Mouse (Mus musculus) induced T-regulatory cell, adult 2 months (primary cell): ENCODE measurements around the gene Plekhg2.
A peak's percentile ranks its signal among the peaks of the same experiment; 100 is the strongest.

ENCODE experiments used
- DNase-seq: peaks from one replicate; pipeline ENCODE4 v3.0.0-alpha.2; 2012; ENCODE audit warnings: low read depth

Plekhg2 gene

GRCm38 (mm10) chr7:28372251-28373108, at the start of gene Plekhg2:
TSS of gene Plekhg2 (minus strand) at chr7:28372599.
- DNase-seq: peak; percentile 99

DNA sequence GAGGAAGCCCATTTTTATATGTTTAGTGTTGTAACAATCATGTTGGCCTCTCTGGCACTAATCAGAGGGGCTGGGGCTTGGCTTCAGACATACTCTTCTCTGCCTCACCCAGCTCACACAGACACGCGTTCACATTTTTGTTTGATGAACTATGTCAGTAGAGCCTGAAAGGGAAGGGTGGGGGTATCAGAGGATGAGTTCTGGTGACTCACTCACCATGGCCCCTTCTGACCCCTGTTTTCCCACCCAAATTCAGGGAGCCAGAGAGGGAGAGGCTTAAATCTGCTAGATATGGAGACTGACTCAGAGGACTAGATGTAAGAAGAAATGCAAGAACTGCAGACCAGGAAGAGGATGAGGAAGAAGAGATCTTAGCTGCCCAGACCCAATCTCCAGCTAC, 47.0 kb upstream of the Plekhg2 start:
- DNase-seq: no peak

DNA sequence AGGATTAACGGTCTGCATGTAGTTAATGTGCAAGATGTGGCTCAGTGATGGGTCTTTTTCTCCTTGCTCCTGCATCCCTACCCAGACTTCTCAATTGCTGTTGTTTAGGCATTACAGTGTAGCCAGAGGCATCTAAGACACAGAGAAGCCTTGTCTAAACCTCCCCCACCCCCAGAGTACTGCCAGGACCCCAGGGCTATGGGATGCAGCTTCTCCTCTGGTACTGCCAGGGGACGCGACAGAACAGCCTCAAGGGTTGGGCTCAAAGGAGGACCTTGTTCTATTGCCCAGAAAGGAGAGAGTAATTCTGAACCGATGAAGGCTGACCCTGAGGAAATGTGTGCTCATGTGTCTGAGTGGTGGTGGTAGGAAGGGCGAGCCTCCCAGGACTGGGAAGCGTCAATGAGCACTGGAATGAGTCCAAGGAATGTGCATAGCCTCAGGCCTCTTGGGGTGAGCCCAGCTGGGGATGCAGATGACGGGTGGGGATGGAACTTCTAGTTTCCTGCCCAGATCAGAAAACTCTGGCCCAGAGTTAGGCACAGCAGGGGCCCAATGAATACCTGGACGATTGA, 45.8 kb upstream of the Plekhg2 start:
- no peak for DNase-seq

DNA sequence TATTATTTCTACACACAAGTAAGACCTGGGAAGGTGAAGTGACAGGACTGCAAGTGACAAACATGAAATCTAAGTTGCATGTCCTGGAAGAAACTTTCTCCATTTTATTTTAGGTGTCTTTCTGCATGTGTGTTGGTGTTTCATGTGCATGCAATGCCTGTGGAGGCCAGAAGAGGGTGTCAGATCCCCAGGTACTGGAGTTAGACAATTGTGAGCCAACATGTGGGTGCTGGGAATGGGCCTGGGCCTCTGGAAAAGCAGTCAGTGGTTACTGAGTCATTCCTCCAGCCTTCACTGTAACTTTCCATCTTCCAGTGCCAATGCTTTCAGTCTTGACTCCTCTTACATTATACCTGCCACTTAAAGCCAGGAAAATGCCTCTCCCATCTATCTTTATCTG, 45.0 kb upstream of the Plekhg2 start:
- DNase-seq: peak; percentile 27

DNA sequence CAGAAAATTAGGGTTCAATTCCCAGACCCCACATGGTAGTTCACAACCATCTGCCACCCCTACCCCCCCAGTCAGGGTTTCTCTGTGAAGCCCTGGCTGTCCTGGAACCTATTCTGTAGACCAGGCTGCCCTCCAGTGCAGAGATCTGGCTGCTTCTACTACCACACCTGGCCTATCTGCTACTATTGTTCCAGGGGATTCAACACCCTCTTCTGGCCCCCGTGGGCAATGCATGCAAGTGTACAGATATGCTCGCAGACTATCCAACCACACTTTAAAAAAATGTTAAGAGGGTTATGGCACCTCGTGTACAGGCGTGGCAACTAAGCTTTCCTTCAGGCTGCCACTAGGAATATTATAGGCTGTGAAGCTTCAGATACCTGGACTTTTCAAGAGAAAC, 40.4 kb upstream of the Plekhg2 start:
- peak; percentile 41 for DNase-seq

GRCm38 (mm10) chr7:28410841-28411475, 38.6 kb upstream of the Plekhg2 start:
- DNase-seq: no peak

DNA sequence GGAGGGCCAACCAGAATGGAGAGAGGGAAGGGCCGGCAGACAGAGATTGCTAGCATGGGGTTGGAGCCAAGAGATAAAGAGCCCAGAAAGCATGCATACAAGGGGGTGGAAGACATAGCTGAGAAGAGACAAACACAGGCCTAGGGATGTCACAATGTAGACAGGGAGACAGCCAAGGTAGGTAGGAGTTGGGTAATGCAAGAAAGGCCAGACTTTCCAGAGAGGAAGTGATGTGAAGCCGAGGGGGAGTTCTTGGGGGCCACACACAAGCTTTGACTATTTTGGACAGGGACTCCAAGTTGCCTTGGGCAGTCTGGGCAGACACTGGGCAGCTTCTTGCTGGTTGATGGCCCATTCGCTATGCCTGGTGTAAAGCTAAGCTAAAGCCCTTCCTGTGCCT, 29.5 kb upstream of the Plekhg2 start:
- no peak for DNase-seq

DNA sequence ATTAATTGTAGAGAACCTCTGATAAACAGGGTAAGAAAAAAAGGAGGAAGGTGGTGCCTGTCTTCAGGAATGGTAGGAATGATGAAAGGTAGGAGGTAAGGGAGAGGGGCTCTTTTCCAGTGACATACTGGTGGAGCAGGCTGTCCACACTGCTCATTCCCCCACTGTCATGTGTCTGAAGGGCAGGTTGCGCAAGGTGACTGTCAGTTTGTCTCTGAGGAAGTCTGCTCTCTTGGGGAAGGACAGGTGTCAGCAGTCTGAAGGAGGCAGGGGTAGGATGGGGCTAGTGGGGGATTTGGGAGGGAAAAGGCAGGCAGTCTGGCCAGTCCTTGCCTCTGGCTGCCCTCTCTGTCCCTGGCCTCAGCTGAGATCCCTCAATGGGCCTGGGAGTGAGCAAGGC, 28.6 kb upstream of the Plekhg2 start:
- no peak for DNase-seq

DNA sequence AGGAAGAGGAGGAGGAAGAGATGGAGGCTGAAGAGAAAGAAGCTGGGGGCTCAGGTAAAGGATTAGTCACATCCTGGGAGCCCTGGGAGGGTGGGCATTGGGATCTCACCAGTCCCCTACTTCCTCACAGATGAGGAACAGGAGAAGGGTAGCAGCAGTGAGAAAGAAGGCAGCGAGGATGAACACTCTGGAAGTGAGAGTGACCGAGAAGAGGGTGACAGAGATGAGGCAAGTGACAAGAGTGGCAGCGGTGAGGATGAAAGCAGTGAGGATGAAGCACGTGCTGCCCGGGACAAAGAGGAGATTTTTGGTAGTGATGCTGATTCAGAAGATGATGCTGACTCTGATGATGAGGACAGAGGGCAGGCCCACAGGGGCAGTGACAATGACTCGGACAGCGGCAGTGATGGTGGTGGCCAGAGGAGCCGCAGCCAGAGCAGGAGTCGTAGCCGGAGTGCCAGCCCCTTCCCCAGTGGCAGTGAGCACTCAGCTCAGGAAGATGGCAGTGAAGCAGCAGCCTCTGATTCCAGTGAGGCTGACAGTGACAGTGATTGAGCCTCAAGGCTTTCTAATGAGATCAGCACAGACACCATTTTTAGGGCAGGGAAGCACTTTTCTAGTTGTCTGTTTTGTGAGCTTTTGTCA, 26.4 kb upstream of the Plekhg2 start:
- no peak for DNase-seq

- peak; percentile 67 for DNase-seq
Measured at GRCm38 (mm10) chr7:28398000-28398399, 25.6 kb upstream of the Plekhg2 start.

GRCm38 (mm10) chr7:28395425-28395824, 23.0 kb upstream of the Plekhg2 start:
- DNase-seq: no peak

- no peak for DNase-seq
Measured at GRCm38 (mm10) chr7:28393272-28393951, 21.0 kb upstream of the Plekhg2 start.

DNA sequence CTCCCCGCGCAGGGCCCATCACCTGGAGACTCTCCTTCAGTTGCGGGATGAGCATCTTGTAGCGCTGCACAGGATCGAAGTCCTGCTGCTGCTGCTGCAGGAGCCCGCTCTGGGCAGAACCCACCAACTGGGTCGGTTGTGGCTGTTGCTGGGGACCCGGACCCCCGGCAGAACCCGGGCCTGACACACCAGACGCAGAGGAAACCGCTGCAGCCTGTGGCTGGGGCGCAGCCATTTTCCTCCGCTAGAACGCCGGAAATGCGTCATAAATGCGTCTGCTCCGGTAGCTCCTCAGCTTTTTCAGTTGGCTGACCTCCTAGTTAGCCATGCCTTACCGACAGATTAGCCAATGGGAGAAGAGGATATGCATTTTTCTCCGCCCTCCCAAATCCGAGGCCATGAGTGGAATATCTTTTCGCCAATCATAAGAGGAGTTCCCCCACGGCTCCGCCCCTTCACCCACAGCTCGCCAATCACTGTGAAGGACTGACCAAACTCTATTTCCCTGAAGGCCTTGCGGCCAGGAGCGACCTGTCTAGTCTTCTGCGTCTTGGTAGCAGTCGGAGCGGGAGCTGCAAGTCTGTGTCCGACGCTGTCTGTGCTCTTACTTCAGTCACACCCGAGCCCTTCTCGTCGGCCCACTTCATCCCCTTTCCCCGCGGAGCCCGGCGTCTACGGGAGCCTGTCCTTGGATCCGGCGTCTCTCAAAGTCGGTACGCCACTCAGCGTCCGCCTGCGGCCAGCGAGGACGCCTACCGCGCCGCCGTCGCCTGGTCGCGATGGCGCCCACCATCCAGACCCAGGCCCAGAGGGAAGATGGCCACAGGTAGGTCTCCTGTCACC, 20.3 kb upstream of the Plekhg2 start, which contains the start of the genes Med29 and Paf1:
Med29 (minus strand) TSS at position 280 of the 843 bp plus-strand sequence.
Paf1 (plus strand) TSS at position 523 of the 843 bp plus-strand sequence.
- DNase-seq: peak; percentile 99

DNA sequence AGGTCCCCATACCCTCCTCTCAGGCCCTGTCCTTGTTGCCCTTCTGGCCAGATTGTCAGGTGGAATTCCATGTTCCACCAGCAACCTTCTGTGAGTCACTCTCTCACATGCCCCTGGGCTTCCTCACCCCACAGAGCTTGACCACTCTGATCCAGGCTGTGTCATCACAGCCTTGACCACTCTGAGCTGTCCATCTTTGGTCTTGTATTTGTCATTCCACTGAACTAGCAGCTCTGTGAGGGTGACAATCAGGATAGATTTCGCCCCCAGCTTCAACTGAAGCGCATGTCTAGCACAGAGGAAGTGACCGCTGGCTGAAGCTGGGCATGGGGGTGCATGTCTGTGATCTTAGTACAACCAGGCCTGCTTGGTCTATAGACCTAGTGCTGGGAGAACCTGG, 17.9 kb upstream of the Plekhg2 start:
- DNase-seq: peak; percentile 9

DNA sequence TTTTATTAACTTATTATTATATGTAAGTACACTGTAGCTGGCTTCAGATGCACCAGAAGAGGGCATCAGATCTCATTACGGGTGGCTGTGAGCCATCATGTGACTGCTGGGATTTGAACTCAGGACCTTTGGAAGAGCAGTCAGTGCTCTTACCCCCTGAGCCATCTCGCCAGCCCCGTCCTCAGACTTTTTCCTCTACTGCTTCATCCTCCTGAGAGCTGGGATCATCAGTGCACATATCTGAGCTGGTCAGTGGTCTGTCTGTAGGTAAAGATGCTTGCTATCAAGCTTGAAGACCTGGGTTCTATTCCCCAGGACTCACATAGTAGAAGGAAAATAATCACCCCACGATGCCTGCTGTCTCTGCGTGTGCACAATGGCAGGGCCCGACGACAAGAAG, 15.0 kb upstream of the Plekhg2 start:
- peak; percentile 13 for DNase-seq

GRCm38 (mm10) chr7:28386877-28387276, 14.5 kb upstream of the Plekhg2 start:
- DNase-seq: peak; percentile 34

DNA sequence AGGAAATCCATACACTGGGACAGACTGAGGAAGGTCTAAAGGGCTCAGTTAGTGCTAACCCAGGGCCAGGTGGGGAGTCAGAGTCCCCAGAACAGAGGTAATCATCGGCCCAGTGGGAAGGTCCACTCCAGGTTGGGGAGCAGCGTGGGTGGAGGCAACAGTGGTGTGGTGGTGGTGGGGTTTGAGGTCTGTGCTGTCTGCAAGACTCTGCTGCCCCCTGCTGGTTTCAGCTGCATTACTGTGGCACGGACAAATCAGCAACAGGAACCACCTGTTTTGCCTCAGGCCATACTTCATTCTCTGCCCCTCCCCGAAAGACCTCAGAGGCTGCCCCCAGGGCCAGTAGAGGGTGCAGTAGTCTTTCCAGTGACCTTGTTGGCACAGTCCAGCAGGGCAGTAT, 14.1 kb upstream of the Plekhg2 start:
- DNase-seq: peak; percentile 94

GRCm38 (mm10) chr7:28386007-28386406, 13.6 kb upstream of the Plekhg2 start:
- no peak for DNase-seq

DNA sequence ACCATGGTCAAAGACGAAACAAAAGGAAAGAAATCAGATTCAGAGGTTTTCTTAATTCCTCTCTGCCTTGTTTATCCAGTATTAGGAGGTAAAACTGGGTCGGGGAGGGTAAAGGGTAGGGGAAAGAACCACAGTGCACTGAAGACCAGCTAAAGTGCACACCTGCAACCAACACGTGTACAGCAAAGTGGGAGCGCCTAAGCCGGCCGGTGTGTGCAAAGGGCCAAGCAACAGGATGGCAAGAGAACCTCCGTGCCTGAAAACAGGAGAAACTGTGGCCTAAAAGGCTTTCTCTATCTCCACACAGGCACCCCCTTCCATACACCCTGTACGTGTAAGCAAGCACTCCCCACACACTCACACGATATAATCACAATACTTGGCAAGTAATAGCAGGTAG, 12.8 kb upstream of the Plekhg2 start:
- peak; percentile 29 for DNase-seq

DNA sequence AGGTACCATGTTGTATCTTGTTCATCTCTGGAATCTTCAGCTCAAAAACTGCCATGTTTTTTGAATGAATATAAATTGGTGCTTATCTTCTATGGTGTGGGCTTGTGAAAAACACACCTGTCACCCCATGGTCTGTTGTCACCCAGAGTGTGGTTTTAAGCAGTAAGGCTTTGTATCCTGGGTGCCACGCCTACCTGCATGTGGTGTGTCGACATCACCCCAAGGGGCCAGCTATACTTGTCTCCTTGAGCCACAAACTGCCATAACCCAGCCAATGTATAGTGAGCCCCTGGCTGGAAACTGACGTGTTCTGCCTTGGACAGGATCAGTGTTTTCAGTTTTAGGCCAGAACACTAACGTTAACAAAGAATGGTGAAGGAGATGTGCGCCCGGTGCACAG, 11.8 kb upstream of the Plekhg2 start:
- peak; percentile 84 for DNase-seq

- no peak for DNase-seq
Measured at GRCm38 (mm10) chr7:28383606-28384005, 11.2 kb upstream of the Plekhg2 start.
